Mouse (Mus musculus) neural tube, embryonic 11.5 days (tissue): Measurements from ENCODE around the gene Hmcn2. TPM values are rescaled to one million over a fixed set of nuclear protein-coding genes. Genes with fewer than 3 reads are reported as not detected.
A peak's percentile ranks its signal among the peaks of the same experiment; 100 is the strongest.

Experiments
- ATAC-seq: fragments of 200-750 bp; cut with Nextera tagmentation; 2 replicates; pipeline ENCODE4 v1.8.0; 2017; ENCODE audit warnings: moderate number of reproducible peaks, mild to moderate bottlenecking, moderate TSS enrichment, moderate library complexity; ENCODE audit not compliant: insufficient read depth, low FRiP score, low TSS enrichment
- DNase-seq: peaks from one replicate; pipeline ENCODE4 v3.0.0-alpha.2; 2015; ENCODE audit warnings: low spot score
- H3K27ac ChIP-seq: fragments of 300-500 bp; sonication (generic); 2 replicates; pipeline ENCODE4 v1.5.1; 2014; ENCODE audit warnings: low read depth, mild to moderate bottlenecking, low read length
- H3K27me3 ChIP-seq: fragments of 300-500 bp; sonication (generic); 2 replicates; pipeline ENCODE4 v1.6.1; 2014; ENCODE audit warnings: mild to moderate bottlenecking, low read length, mixed read lengths; ENCODE audit not compliant: control insufficient read depth, insufficient read depth
- H3K36me3 ChIP-seq: fragments of 300-500 bp; sonication (generic); 2 replicates; pipeline ENCODE4 v1.6.1; 2014; ENCODE audit warnings: mild to moderate bottlenecking, low read length, moderate library complexity, mixed read lengths; ENCODE audit not compliant: control insufficient read depth, insufficient read depth
- H3K4me1 ChIP-seq: fragments of 300-500 bp; sonication (generic); 2 replicates; pipeline ENCODE4 v1.6.1; 2014; ENCODE audit warnings: low read length, mixed read lengths; ENCODE audit not compliant: control insufficient read depth, insufficient read depth
- H3K4me2 ChIP-seq: fragments of 300-500 bp; sonication (generic); 2 replicates; pipeline ENCODE4 v1.6.1; 2014; ENCODE audit warnings: low read depth, mild to moderate bottlenecking, moderate library complexity
- H3K4me3 ChIP-seq: fragments of 300-500 bp; sonication (generic); 2 replicates; pipeline ENCODE4 v1.5.1; 2014; ENCODE audit warnings: low read depth, low read length
- H3K9ac ChIP-seq: fragments of 300-500 bp; sonication (generic); 2 replicates; pipeline ENCODE4 v1.6.1; 2014; ENCODE audit warnings: mild to moderate bottlenecking, low read length
- H3K9me3 ChIP-seq: fragments of 300-500 bp; sonication (generic); 2 replicates; pipeline ENCODE4 v1.6.1; 2016; ENCODE audit warnings: low read length; ENCODE audit not compliant: control insufficient read depth
- WGBS: fragments of 180-500 bp; shearing (Covaris S2); extraction: QIAGEN DNeasy Blood & Tissue Kit; methylation state at CpG from one replicate; pipeline ENCODE4 v1.1.7; 2014; 5-methylcytosine and 5-hydroxymethylcytosine counted together
- polyA plus RNA-seq: library from polyadenylated mRNA; unstranded; fragments of >200 nt; fragmentation: Nextera tagmentation; extraction: Ambion mirVana; gene quantifications from 2 replicates; pipeline ENCODE4 v1.2.1, GENCODE M21; 2014

Hmcn2 gene
- polyA plus RNA-seq, 1 experiment from 2014 or later: 0.17 TPM

DNA sequence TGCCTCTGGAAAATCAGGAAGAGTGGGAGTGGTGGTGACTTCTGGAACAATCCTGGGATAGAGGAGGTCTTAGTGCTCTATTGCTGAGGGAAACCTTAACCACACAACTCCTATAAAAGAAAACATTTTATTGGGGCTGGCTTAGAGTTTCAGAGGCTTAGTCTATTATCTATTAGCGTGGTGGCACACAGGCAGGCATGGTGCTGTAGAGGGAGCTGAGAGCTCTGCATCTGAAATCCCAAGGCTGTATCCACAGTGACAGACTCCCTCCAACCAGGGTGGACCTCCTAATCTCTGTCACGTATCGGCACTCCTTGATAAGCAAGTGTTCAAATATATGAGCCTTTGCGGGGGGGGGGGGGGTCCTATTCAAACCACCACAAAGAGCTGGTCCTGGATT lies 15.4 kb upstream of the Hmcn2 start:
- Histone ChIP-seq H3K9me3 (no peaks in the 10 kb centered on the region), H3K4me3 (no peak overlapping the region), H3K4me2 (peak overlapping the region; percentile 47), H3K27ac (no peak overlapping the region), H3K9ac (no peak overlapping the region), H3K4me1 (0 out of 2 replicates have a peak, but pooled peaks cover 3% of the 10 kb centered on the region), H3K27me3 (no peaks in the 10 kb centered on the region), H3K36me3 (no peaks in the 10 kb centered on the region)
- 48% methylated on average over 4 of the region's 4 CpGs for WGBS
- DNase-seq (no peak), ATAC-seq (no peak)

DNA sequence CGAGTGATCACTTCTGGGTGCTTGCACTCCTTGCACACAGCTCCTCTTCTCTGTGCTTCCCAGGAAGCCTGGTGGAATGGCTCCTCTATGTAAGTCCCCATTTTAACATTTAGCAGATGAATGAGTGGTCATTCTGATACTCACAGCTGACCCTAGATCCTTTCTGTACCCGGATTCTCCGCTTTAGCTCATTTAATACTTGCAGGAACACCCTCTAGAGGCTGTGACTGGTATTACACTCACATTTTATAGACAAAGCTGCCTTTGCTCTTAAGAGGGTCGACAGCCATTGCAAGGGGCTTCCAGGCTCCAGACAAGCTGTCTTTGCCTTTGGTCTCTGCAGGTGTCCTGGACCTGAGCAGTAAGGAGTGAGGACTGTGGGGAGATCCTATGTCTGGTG lies 14.9 kb upstream of the Hmcn2 start:
- H3K27me3 ChIP-seq: no peaks in the 10 kb centered on the region
- no peak overlapping the region; the same call in 1 of the 2 replicates for H3K9ac ChIP-seq
- H3K4me2 ChIP-seq: no peak overlapping the region
- H3K36me3 ChIP-seq: no peaks in the 10 kb centered on the region
- WGBS: 30% methylated on average over 4 of the region's 4 CpGs
- no peak overlapping the region for H3K27ac ChIP-seq
- no peaks in the 10 kb centered on the region for H3K9me3 ChIP-seq
- ATAC-seq (no peak), DNase-seq (peak; percentile 50)
- no peak overlapping the region for H3K4me3 ChIP-seq
- 0 out of 2 replicates have a peak, but pooled peaks cover 3% of the 10 kb centered on the region for H3K4me1 ChIP-seq

- 78% methylated on average over 10 of the region's 10 CpGs for WGBS
- H3K4me1 ChIP-seq: 0 out of 2 replicates have a peak, but pooled peaks cover 3% of the 10 kb centered on the region
Observed at GRCm38 (mm10) chr2:31299996-31300395, 14.2 kb upstream of the Hmcn2 start.

DNA sequence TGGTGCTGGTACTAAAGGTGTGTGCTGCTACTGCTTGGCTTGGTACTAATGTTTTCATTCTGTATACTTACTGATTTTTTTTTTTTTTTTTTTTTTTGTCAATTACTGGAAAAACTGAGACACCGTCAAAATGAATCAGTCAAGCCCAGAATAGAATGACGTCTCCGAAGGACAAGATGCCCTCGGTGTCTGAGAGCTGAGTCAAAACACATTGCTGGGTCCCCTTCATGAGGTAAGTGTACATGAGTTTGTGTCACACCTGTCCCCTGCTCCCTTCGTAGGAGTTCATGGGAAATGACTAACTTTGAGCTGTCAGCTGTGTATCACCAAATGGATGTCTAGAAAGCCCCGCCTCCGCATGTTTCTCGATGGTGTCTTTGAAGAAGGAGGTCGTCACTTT lies 11.0 kb upstream of the Hmcn2 start:
- H3K27me3 ChIP-seq: no peaks in the 10 kb centered on the region
- no peak overlapping the region for H3K9ac ChIP-seq
- no peak for ATAC-seq
- no peaks in the 10 kb centered on the region for H3K9me3 ChIP-seq
- 0 out of 2 replicates have a peak, but pooled peaks cover 3% of the 10 kb centered on the region for H3K4me1 ChIP-seq
- no peak overlapping the region for H3K4me3 ChIP-seq
- no peak for DNase-seq
- no peak overlapping the region for H3K4me2 ChIP-seq
- no peak overlapping the region for H3K27ac ChIP-seq
- H3K36me3 ChIP-seq: no peaks in the 10 kb centered on the region
- WGBS: 80% methylated on average over 9 of the region's 9 CpGs

More at GRCm38 (mm10) chr2:31299996-31300395, 14.2 kb upstream of the Hmcn2 start:
- Histone ChIP-seq H3K9ac (no peak overlapping the region), H3K9me3 (no peaks in the 10 kb centered on the region), H3K4me2 (no peak overlapping the region), H3K4me3 (no peak overlapping the region), H3K27ac (no peak overlapping the region), H3K36me3 (no peaks in the 10 kb centered on the region), H3K27me3 (no peaks in the 10 kb centered on the region)
- DNase-seq (no peak), ATAC-seq (no peak)

DNA sequence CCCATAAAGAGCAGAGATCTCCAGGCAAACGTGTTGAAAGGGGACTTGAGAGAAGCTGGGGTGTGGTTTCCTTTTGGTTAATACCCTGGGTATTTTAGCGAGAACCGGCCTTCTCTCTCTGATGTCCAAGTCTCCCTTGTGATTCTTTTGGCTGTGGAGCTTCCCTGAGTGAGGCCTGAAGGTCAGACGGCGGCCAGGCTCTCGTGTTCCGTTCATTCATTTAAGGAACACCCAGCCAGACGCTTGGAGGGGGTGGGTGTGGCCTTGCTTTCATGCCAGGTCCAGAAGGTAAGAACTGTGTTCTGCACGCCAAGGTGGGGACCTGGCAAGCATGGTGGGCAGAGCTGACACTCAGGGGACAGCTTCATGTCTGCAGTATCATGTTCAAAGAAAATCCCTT lies 10.0 kb upstream of the Hmcn2 start:
- H3K27me3 ChIP-seq: no peaks in the 10 kb centered on the region
- ATAC-seq: no peak
- 76% methylated on average over 9 of the region's 9 CpGs for WGBS

GRCm38 (mm10) chr2:31304801-31305665 lies 9.2 kb upstream of the Hmcn2 start:
- Histone ChIP-seq H3K4me1 (no peaks in the 10 kb centered on the region), H3K4me3 (no peak overlapping the region), H3K9ac (no peak overlapping the region), H3K9me3 (no peaks in the 10 kb centered on the region), H3K4me2 (no peak overlapping the region), H3K27ac (no peak overlapping the region), H3K27me3 (no peaks in the 10 kb centered on the region), H3K36me3 (no peaks in the 10 kb centered on the region)
- DNase-seq (no peak), ATAC-seq (no peak)
- 79% methylated on average over 22 of the region's 22 CpGs for WGBS

More for the DNA sequence above, 10.0 kb upstream of the Hmcn2 start:
- DNase-seq: no peak
- H3K27ac ChIP-seq: no peak overlapping the region
- no peaks in the 10 kb centered on the region for H3K4me1 ChIP-seq
- no peaks in the 10 kb centered on the region for H3K9me3 ChIP-seq
- H3K4me2 ChIP-seq: no peak overlapping the region
- no peak overlapping the region for H3K9ac ChIP-seq
- H3K36me3 ChIP-seq: no peaks in the 10 kb centered on the region
- no peak overlapping the region for H3K4me3 ChIP-seq

GRCm38 (mm10) chr2:31305684-31306083 lies 8.5 kb upstream of the Hmcn2 start:
- Histone ChIP-seq H3K9ac (no peak overlapping the region), H3K36me3 (no peaks in the 10 kb centered on the region), H3K9me3 (no peaks in the 10 kb centered on the region), H3K4me2 (no peak overlapping the region), H3K27me3 (no peaks in the 10 kb centered on the region), H3K4me1 (no peaks in the 10 kb centered on the region), H3K4me3 (no peak overlapping the region), H3K27ac (no peak overlapping the region)
- DNase-seq (peak; percentile 52), ATAC-seq (no peak)
- 45% methylated on average over 4 of the region's 4 CpGs for WGBS

- Histone ChIP-seq H3K4me2 (no peak overlapping the region), H3K4me1 (no peaks in the 10 kb centered on the region), H3K27ac (no peak overlapping the region), H3K27me3 (peaks cover 9% of the 10 kb centered on the region), H3K36me3 (no peaks in the 10 kb centered on the region), H3K9ac (no peak overlapping the region), H3K9me3 (no peaks in the 10 kb centered on the region), H3K4me3 (no peak overlapping the region)
- 69% methylated on average over 4 of the region's 4 CpGs for WGBS
- no peak for ATAC-seq
- DNase-seq: no peak
Observed at GRCm38 (mm10) chr2:31308257-31308656, 6.0 kb upstream of the Hmcn2 start.

DNA sequence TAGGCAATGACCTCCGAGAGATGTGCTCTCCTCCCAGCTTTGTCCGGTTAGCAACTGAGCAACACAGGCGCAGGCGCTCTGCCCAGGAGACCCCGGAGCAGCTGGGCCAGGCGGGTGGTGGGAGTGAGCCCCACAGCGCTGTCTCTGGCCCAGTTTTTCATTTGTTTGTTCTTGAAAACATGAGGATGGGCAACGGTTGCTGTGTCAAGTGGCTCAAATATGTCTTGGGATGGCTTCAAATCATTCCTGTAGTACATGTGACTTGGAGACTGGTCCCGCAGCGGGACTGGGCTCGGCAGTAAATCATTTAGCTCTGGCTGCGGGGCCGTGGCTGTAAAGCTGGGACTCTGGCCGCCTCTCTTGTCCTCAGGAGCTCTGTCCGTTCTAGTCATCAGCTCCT lies 4.7 kb upstream of the Hmcn2 start:
- peaks cover 22% of the 10 kb centered on the region for H3K27me3 ChIP-seq

More for the DNA sequence above, 4.7 kb upstream of the Hmcn2 start:
- DNase-seq: no peak
- WGBS: 54% methylated on average over 15 of the region's 15 CpGs
- Histone ChIP-seq H3K9me3 (no peaks in the 10 kb centered on the region), H3K4me3 (no peak overlapping the region), H3K4me1 (no peaks in the 10 kb centered on the region; the same call in 1 of the 2 replicates), H3K4me2 (no peak overlapping the region), H3K27ac (no peak overlapping the region), H3K9ac (no peak overlapping the region), H3K36me3 (no peaks in the 10 kb centered on the region)
- ATAC-seq: no peak
